Mouse (Mus musculus) limb, embryonic 12.5 days (tissue): ENCODE data around the gene Efcab11. TPM values are rescaled to one million over a fixed set of nuclear protein-coding genes. Genes with fewer than 3 reads are reported as not detected.

Experiments
- ATAC-seq: fragments of 200-750 bp; cut with Nextera tagmentation; 2 replicates; pipeline ENCODE4 v1.8.0; 2017; ENCODE audit warnings: low read depth, moderate TSS enrichment; ENCODE audit not compliant: insufficient number of reproducible peaks, insufficient read depth, low FRiP score, low TSS enrichment
- H3K27ac ChIP-seq: fragments of 300-500 bp; sonication (generic); 2 replicates; pipeline ENCODE4 v1.5.1; 2016; ENCODE audit warnings: mild to moderate bottlenecking, moderate library complexity
- H3K27me3 ChIP-seq: fragments of 300-500 bp; sonication (generic); 2 replicates; pipeline ENCODE4 v1.6.1; 2016; ENCODE audit warnings: mild to moderate bottlenecking, moderate library complexity
- H3K36me3 ChIP-seq: fragments of 300-500 bp; sonication (generic); 2 replicates; pipeline ENCODE4 v1.6.1; 2016; ENCODE audit warnings: mild to moderate bottlenecking, moderate library complexity
- H3K4me1 ChIP-seq: fragments of 300-500 bp; sonication (generic); replicated peaks from 2 replicates; pipeline ENCODE4 v1.6.1; 2016
- H3K4me2 ChIP-seq: fragments of 300-500 bp; sonication (generic); 2 replicates; pipeline ENCODE4 v1.6.1; 2016; ENCODE audit warnings: mild to moderate bottlenecking, moderate library complexity
- H3K4me3 ChIP-seq: fragments of 300-500 bp; sonication (generic); replicated peaks from 2 replicates; pipeline ENCODE4 v1.5.1; 2016; ENCODE audit warnings: mild to moderate bottlenecking
- H3K9ac ChIP-seq: fragments of 300-500 bp; sonication (generic); replicated peaks from 2 replicates; pipeline ENCODE4 v1.6.1; 2016; ENCODE audit warnings: mild to moderate bottlenecking, moderate library complexity
- H3K9me3 ChIP-seq: fragments of 300-500 bp; sonication (generic); 2 replicates; pipeline ENCODE4 v1.6.1; 2016; ENCODE audit warnings: mild to moderate bottlenecking, moderate library complexity
- WGBS: fragments of 180-500 bp; shearing (Covaris S2); methylation state at CpG from one replicate; pipeline ENCODE4 v1.1.7; 2016; 5-methylcytosine and 5-hydroxymethylcytosine counted together
- polyA plus RNA-seq: library from polyadenylated mRNA; unstranded; fragments of >200 nt; fragmentation: Nextera tagmentation; extraction: Ambion mirVana; gene quantifications from 2 replicates; pipeline ENCODE4 v1.2.1, GENCODE M21; 2016

The Efcab11 gene
- polyA plus RNA-seq, 1 experiment from 2014 or later, result 22.9 TPM

- Histone ChIP-seq H3K4me3 (no peak overlapping the region), H3K4me2 (no peak overlapping the region), H3K9me3 (no peaks in the 10 kb centered on the region), H3K4me1 (peaks cover 28% of the 10 kb centered on the region), H3K9ac (no peak overlapping the region), H3K36me3 (no peaks in the 10 kb centered on the region), H3K27ac (no peak overlapping the region), H3K27me3 (no peaks in the 10 kb centered on the region)
- no peak for ATAC-seq
- 86% methylated on average over 2 of the region's 2 CpGs for WGBS
Measured at GRCm38 (mm10) chr12:99795921-99796320, 88.3 kb downstream of the Efcab11 start.

- WGBS, result 66% methylated on average over 7 of the region's 7 CpGs
Measured at GRCm38 (mm10) chr12:99794792-99795620, 89.2 kb downstream of the Efcab11 start.

GRCm38 (mm10) chr12:99794158-99794515 lies 90.1 kb downstream of the Efcab11 start:
- ATAC-seq, result 0 out of 2 replicates have a peak, but pooled peaks have one; percentile 19
- no peaks in the 10 kb centered on the region for H3K27me3 ChIP-seq
- no peak overlapping the region for H3K4me2 ChIP-seq
- H3K36me3 ChIP-seq, result no peaks in the 10 kb centered on the region
- WGBS, result 82% methylated on average over 4 of the region's 4 CpGs
- H3K9me3 ChIP-seq, result no peaks in the 10 kb centered on the region
- 0 out of 2 replicates have a peak overlapping the region, but pooled peaks have one; percentile 29 for H3K27ac ChIP-seq
- H3K4me1 ChIP-seq, result peaks cover 42% of the 10 kb centered on the region
- no peak overlapping the region for H3K9ac ChIP-seq
- H3K4me3 ChIP-seq, result no peak overlapping the region

More at GRCm38 (mm10) chr12:99794792-99795620, 89.2 kb downstream of the Efcab11 start:
- no peak for ATAC-seq
- Histone ChIP-seq H3K27me3 (no peaks in the 10 kb centered on the region), H3K9ac (no peak overlapping the region), H3K9me3 (no peaks in the 10 kb centered on the region), H3K27ac (peak overlapping the region; percentile 35; the same call in 1 of the 2 replicates), H3K4me2 (no peak overlapping the region), H3K4me1 (peaks cover 36% of the 10 kb centered on the region), H3K4me3 (no peak overlapping the region), H3K36me3 (no peaks in the 10 kb centered on the region)

GRCm38 (mm10) chr12:99793465-99794157 lies 90.6 kb downstream of the Efcab11 start:
- Histone ChIP-seq H3K4me1 (peaks cover 42% of the 10 kb centered on the region), H3K4me2 (no peak overlapping the region), H3K27me3 (no peaks in the 10 kb centered on the region), H3K9ac (no peak overlapping the region), H3K9me3 (no peaks in the 10 kb centered on the region), H3K36me3 (no peaks in the 10 kb centered on the region), H3K27ac (peak overlapping the region; percentile 41; the same call in 1 of the 2 replicates), H3K4me3 (no peak overlapping the region)
- no peak for ATAC-seq
- WGBS, result 51% methylated on average over 10 of the region's 10 CpGs

GRCm38 (mm10) chr12:99789283-99789960 lies 94.8 kb downstream of the Efcab11 start:
- no peak overlapping the region for H3K4me3 ChIP-seq
- no peak for ATAC-seq
- H3K9me3 ChIP-seq, result no peaks in the 10 kb centered on the region
- no peaks in the 10 kb centered on the region for H3K36me3 ChIP-seq
- WGBS, result 43% methylated on average over 5 of the region's 5 CpGs
- no peaks in the 10 kb centered on the region for H3K27me3 ChIP-seq
- H3K27ac ChIP-seq, result no peak overlapping the region
- no peak overlapping the region for H3K4me2 ChIP-seq
- no peak overlapping the region for H3K9ac ChIP-seq
- peaks cover 36% of the 10 kb centered on the region for H3K4me1 ChIP-seq

GRCm38 (mm10) chr12:99781774-99782173 lies 102.5 kb downstream of the Efcab11 start:
- Histone ChIP-seq H3K9me3 (no peaks in the 10 kb centered on the region), H3K27ac (no peak overlapping the region), H3K27me3 (no peaks in the 10 kb centered on the region), H3K36me3 (no peaks in the 10 kb centered on the region), H3K4me2 (no peak overlapping the region), H3K4me3 (no peak overlapping the region), H3K9ac (no peak overlapping the region), H3K4me1 (peaks cover 18% of the 10 kb centered on the region)
- no peak for ATAC-seq
- 77% methylated on average over 5 of the region's 5 CpGs for WGBS

- 89% methylated on average over 3 of the region's 3 CpGs for WGBS
- ATAC-seq, result no peak
- H3K27ac ChIP-seq, result no peak overlapping the region
- peaks cover 24% of the 10 kb centered on the region for H3K4me1 ChIP-seq
- no peaks in the 10 kb centered on the region for H3K36me3 ChIP-seq
- no peaks in the 10 kb centered on the region for H3K9me3 ChIP-seq
- H3K9ac ChIP-seq, result no peak overlapping the region
- H3K4me2 ChIP-seq, result no peak overlapping the region
- H3K27me3 ChIP-seq, result no peaks in the 10 kb centered on the region
- H3K4me3 ChIP-seq, result no peak overlapping the region
Measured at GRCm38 (mm10) chr12:99780396-99780795, 103.8 kb downstream of the Efcab11 start.

GRCm38 (mm10) chr12:99779908-99780307 lies 104.3 kb downstream of the Efcab11 start:
- Histone ChIP-seq H3K27me3 (no peaks in the 10 kb centered on the region), H3K4me1 (peaks cover 24% of the 10 kb centered on the region), H3K4me2 (no peak overlapping the region), H3K4me3 (no peak overlapping the region), H3K9ac (no peak overlapping the region), H3K27ac (no peak overlapping the region), H3K9me3 (no peaks in the 10 kb centered on the region), H3K36me3 (no peaks in the 10 kb centered on the region)
- no peak for ATAC-seq
- 81% methylated on average over 7 of the region's 7 CpGs for WGBS

GRCm38 (mm10) chr12:99776497-99777139 lies 107.6 kb downstream of the Efcab11 start:
- 71% methylated on average over 8 of the region's 8 CpGs for WGBS
- ATAC-seq, result no peak
- H3K4me2 ChIP-seq, result no peak overlapping the region
- no peaks in the 10 kb centered on the region for H3K27me3 ChIP-seq
- H3K9me3 ChIP-seq, result no peaks in the 10 kb centered on the region
- no peaks in the 10 kb centered on the region for H3K36me3 ChIP-seq
- H3K4me1 ChIP-seq, result peaks cover 21% of the 10 kb centered on the region
- no peak overlapping the region for H3K27ac ChIP-seq
- H3K9ac ChIP-seq, result no peak overlapping the region
- no peak overlapping the region for H3K4me3 ChIP-seq

GRCm38 (mm10) chr12:99774864-99775263 lies 109.4 kb downstream of the Efcab11 start:
- H3K27me3 ChIP-seq, result no peaks in the 10 kb centered on the region
- ATAC-seq, result no peak
- H3K4me3 ChIP-seq, result no peak overlapping the region
- no peaks in the 10 kb centered on the region for H3K36me3 ChIP-seq
- H3K4me1 ChIP-seq, result peaks cover 20% of the 10 kb centered on the region
- 85% methylated on average over 2 of the region's 2 CpGs for WGBS
- H3K4me2 ChIP-seq, result no peak overlapping the region
- H3K9ac ChIP-seq, result no peak overlapping the region
- no peak overlapping the region for H3K27ac ChIP-seq
- no peaks in the 10 kb centered on the region for H3K9me3 ChIP-seq
